Mouse (Mus musculus) forebrain, embryonic 11.5 days (tissue): Measurements from ENCODE around the gene Slc25a25. TPM values are rescaled to one million over a fixed set of nuclear protein-coding genes. Genes with fewer than 3 reads are reported as not detected.

ENCODE experiments used
- ATAC-seq: fragments of 200-750 bp; cut with Nextera tagmentation; replicated peaks from 2 replicates; pipeline ENCODE4 v1.8.0; 2017; ENCODE audit warnings: moderate TSS enrichment; ENCODE audit not compliant: low FRiP score
- DNase-seq: peaks from one replicate; pipeline ENCODE4 v3.0.0-alpha.2; 2017; ENCODE audit warnings: low spot score
- H3K27ac ChIP-seq: fragments of 300-500 bp; sonication (generic); 2 replicates; pipeline ENCODE4 v1.5.1; 2014; ENCODE audit warnings: low read depth, low read length
- H3K27me3 ChIP-seq: fragments of 300-500 bp; sonication (generic); 2 replicates; pipeline ENCODE4 v1.6.1; 2014; ENCODE audit warnings: mild to moderate bottlenecking, low read length, mixed read lengths; ENCODE audit not compliant: control insufficient read depth, insufficient read depth
- H3K36me3 ChIP-seq: fragments of 300-500 bp; sonication (generic); 2 replicates; pipeline ENCODE4 v1.6.1; 2014; ENCODE audit warnings: mild to moderate bottlenecking, low read length, moderate library complexity, mixed read lengths; ENCODE audit not compliant: control insufficient read depth, insufficient read depth
- H3K4me1 ChIP-seq: fragments of 300-500 bp; sonication (generic); replicated peaks from 2 replicates; pipeline ENCODE4 v1.6.1; 2014; ENCODE audit warnings: low read length, mixed read lengths; ENCODE audit not compliant: control insufficient read depth, insufficient read depth
- H3K4me2 ChIP-seq: fragments of 300-500 bp; sonication (generic); 2 replicates; pipeline ENCODE4 v1.6.1; 2014; ENCODE audit warnings: low read depth, mild to moderate bottlenecking, low read length, moderate library complexity, mixed read lengths; ENCODE audit not compliant: severe bottlenecking
- H3K4me3 ChIP-seq: fragments of 300-500 bp; sonication (generic); 2 replicates; pipeline ENCODE4 v1.5.1; 2014; ENCODE audit warnings: low read depth, low read length
- H3K9ac ChIP-seq: fragments of 300-500 bp; sonication (generic); 2 replicates; pipeline ENCODE4 v1.6.1; 2014; ENCODE audit warnings: low read length
- H3K9me3 ChIP-seq: fragments of 300-500 bp; sonication (generic); 2 replicates; pipeline ENCODE4 v1.6.1; 2016; ENCODE audit warnings: low read length, mixed read lengths; ENCODE audit not compliant: control insufficient read depth
- WGBS: fragments of 180-500 bp; shearing (Covaris S2); extraction: QIAGEN DNeasy Blood & Tissue Kit; methylation state at CpG from one replicate; pipeline ENCODE4 v1.1.7; 2014; 5-methylcytosine and 5-hydroxymethylcytosine counted together
- polyA plus RNA-seq: library from polyadenylated mRNA; unstranded; fragments of >200 nt; fragmentation: Nextera tagmentation; extraction: Ambion mirVana; gene quantifications from 2 replicates; pipeline ENCODE4 v1.2.1, GENCODE M21; 2014

The Slc25a25 gene
- polyA plus RNA-seq, 1 experiment from 2014 or later: 25.9 TPM

DNA sequence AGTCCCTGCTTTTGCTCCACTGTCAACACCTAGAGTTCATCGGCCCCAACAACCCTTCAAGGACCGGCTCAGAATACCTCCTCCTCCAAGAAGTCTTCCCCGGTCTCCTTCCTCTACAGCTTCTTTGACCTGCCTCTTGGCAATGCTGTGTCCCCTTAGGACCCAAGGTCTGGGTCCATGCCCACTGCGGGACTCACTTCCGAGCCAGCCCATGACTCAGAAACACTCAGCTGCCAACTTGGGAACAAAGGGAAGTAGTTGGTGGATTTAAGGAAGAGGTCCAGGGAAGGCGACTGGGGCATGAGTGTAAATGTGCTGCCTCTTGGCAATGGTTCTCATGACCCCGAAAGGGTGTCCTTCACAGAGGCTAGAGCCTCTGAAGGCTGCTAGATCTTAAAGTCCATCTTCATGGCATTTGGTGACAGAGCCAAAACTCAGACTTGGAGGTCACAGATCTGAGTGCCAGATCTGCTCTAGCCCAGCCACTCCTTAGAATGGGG is 71.2 kb downstream of the Slc25a25 start:
- H3K4me1 ChIP-seq: peaks cover 6% of the 10 kb centered on the region
- 88% methylated on average over 7 of the region's 7 CpGs for WGBS
- H3K27me3 ChIP-seq: no peaks in the 10 kb centered on the region
- DNase-seq: no peak
- H3K4me2 ChIP-seq: no peak overlapping the region
- H3K9me3 ChIP-seq: no peaks in the 10 kb centered on the region
- ATAC-seq: no peak
- no peak overlapping the region for H3K27ac ChIP-seq
- peaks cover 7% of the 10 kb centered on the region for H3K36me3 ChIP-seq
- H3K4me3 ChIP-seq: no peak overlapping the region
- no peak overlapping the region for H3K9ac ChIP-seq

DNA sequence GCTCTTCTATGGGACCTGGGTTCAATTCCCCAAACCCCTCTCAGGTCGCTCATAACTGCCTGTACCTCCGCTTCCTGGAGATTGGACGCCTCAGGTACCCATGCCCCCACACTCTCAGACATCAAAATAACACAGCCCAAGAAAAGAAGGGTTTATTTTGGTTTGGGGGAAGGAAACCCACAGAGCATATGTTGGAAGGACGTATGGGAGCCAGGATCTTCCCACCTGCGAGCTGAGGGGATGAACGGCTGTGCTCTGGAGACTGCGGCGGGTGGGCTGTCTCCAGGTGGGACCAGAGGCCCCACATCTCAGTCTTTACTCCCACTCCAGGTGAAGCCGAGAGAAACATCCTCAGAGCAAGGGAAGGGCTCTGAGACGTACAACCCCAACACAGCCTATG is 74.3 kb downstream of the Slc25a25 start:
- H3K4me1 ChIP-seq: peaks cover 4% of the 10 kb centered on the region
- no peaks in the 10 kb centered on the region for H3K27me3 ChIP-seq
- peaks cover 12% of the 10 kb centered on the region for H3K36me3 ChIP-seq
- no peaks in the 10 kb centered on the region for H3K9me3 ChIP-seq
- H3K9ac ChIP-seq: no peak overlapping the region
- no peak for DNase-seq
- 94% methylated on average over 10 of the region's 10 CpGs for WGBS
- H3K27ac ChIP-seq: no peak overlapping the region
- no peak overlapping the region for H3K4me2 ChIP-seq
- ATAC-seq: no peak
- no peak overlapping the region for H3K4me3 ChIP-seq

DNA sequence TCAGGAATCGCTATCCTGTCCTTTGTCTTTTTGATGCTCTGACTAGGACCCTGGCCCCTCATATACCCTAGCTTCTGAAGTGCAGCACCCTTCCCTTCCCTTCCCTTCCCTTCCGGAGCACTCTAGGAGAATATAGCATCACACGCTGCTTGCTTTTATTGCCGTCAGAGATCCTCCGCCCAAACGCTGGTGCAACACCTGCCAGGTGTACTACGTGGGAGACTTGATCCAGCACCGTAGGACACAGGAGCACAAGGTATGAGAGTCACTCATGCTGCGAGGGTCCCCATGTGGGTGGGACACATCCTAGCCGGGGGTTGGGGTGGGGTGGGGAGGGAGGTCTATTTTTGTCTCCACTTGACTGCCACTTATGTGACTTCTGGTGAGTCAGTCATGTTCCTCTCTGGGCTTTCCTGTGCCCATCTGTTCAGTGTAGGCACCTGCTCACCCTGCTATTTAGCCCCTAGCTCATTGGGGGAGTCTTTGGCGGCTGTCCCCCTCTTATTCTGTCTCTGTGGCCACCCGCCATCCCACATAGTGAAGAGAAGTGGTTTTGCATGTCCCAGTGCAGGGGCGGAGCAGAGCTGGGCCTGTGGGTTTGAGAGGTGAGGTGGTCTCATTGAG is 75.8 kb downstream of the Slc25a25 start:
- no peak for ATAC-seq
- WGBS: 93% methylated on average over 13 of the region's 13 CpGs
- no peaks in the 10 kb centered on the region for H3K9me3 ChIP-seq
- no peak overlapping the region for H3K9ac ChIP-seq
- H3K4me2 ChIP-seq: no peak overlapping the region
- H3K27ac ChIP-seq: no peak overlapping the region
- no peaks in the 10 kb centered on the region for H3K27me3 ChIP-seq
- no peak overlapping the region for H3K4me3 ChIP-seq
- no peaks in the 10 kb centered on the region for H3K4me1 ChIP-seq
- peaks cover 14% of the 10 kb centered on the region for H3K36me3 ChIP-seq
- DNase-seq: no peak

DNA sequence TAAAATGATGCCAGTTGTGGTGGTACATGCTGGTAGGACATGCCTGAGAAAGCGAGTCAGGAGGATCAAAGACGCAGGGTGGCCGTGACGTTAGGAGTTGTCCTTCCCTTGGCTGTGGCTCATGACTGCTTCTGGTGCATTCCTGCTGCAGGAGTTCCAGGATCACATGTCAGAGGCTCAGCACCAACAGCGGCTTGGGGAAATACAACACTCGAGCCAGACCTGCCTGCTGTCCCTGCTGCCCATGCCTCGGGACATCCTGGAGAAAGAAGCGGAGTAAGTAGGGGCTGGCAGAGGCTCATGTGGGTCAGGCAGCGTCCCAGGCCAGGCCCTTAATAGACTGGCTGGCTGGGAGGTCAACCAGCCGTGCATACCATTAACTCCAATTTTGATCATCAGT is 77.1 kb downstream of the Slc25a25 start:
- Histone ChIP-seq H3K4me3 (no peak overlapping the region), H3K9me3 (no peaks in the 10 kb centered on the region), H3K4me1 (no peaks in the 10 kb centered on the region), H3K27me3 (no peaks in the 10 kb centered on the region), H3K27ac (no peak overlapping the region), H3K36me3 (peaks cover 19% of the 10 kb centered on the region), H3K4me2 (no peak overlapping the region), H3K9ac (no peak overlapping the region)
- DNase-seq (no peak), ATAC-seq (no peak)
- 88% methylated on average over 10 of the region's 10 CpGs for WGBS

DNA sequence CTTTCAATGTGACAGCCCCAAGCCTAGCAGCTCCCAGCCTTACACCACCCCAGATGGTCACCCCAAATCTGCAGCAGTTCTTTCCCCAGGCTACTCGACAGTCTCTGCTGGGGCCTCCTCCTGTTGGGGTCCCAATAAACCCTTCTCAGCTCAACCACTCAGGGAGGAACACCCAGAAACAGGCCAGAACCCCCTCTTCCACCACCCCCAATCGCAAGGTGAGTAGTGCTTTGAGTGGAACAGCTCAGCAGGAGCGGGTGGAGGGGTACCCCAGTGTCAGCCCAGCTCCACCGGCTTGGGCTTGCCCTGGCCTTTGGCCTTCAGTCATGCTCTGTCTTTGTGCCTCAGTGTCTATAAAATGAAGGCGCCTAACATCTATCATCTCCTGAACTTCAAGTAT is 83.9 kb downstream of the Slc25a25 start:
- Histone ChIP-seq H3K4me3 (no peak overlapping the region), H3K4me1 (peaks cover 5% of the 10 kb centered on the region), H3K9me3 (no peaks in the 10 kb centered on the region), H3K27me3 (no peaks in the 10 kb centered on the region), H3K9ac (no peak overlapping the region), H3K36me3 (peaks cover 11% of the 10 kb centered on the region), H3K4me2 (no peak overlapping the region), H3K27ac (no peak overlapping the region)
- 97% methylated on average over 5 of the region's 5 CpGs for WGBS
- DNase-seq (no peak), ATAC-seq (no peak)

Other genes starting within 250 kb of the Slc25a25 start
- gene Pomt1, start 214.9 kb downstream of the Slc25a25 start, polyA plus RNA-seq: 26.3 and 33.3 TPM in 2 replicates
- 78.4 and 89.0 TPM in 2 replicates for gene Uck1, start 191.3 kb downstream of the Slc25a25 start, polyA plus RNA-seq
- gene Golga2, start 164.1 kb downstream of the Slc25a25 start, polyA plus RNA-seq: 22.4 and 22.6 TPM in 2 replicates
- 345 and 373 TPM in 2 replicates for gene Swi5, start 163.4 kb downstream of the Slc25a25 start, polyA plus RNA-seq
- gene Ciz1, start 99.1 kb downstream of the Slc25a25 start, polyA plus RNA-seq: 62.6 and 69.0 TPM in 2 replicates
- gene Dnm1, start 98.1 kb downstream of the Slc25a25 start, polyA plus RNA-seq: 12.4 and 12.8 TPM in 2 replicates
- gene 1110008P14Rik, start 69.5 kb downstream of the Slc25a25 start, polyA plus RNA-seq: 37.7 and 45.4 TPM in 2 replicates
- 0.28 TPM in 1 of 2 replicates, not detected in the other for gene Lcn2, start 63.2 kb downstream of the Slc25a25 start, polyA plus RNA-seq
- gene Ptges2, start 55.5 kb downstream of the Slc25a25 start, polyA plus RNA-seq: 28.0 and 29.4 TPM in 2 replicates
- 6.6 and 7.1 TPM in 2 replicates for gene Naif1, start 988 bp downstream of the Slc25a25 start, polyA plus RNA-seq
- gene Fam102a, start 83.9 kb upstream of the Slc25a25 start, polyA plus RNA-seq: 10.4 and 10.6 TPM in 2 replicates
- gene Dpm2, start 119.4 kb upstream of the Slc25a25 start, polyA plus RNA-seq: 98.9 and 102 TPM in 2 replicates
- 1.8 and 2.3 TPM in 2 replicates for gene Pip5kl1, start 123.4 kb upstream of the Slc25a25 start, polyA plus RNA-seq
- gene 9430097D07Rik, start 124.2 kb upstream of the Slc25a25 start, polyA plus RNA-seq: 0.35 TPM in 1 of 2 replicates, not detected in the other
- 15.4 and 16.7 TPM in 2 replicates for gene St6galnac4, start 135.7 kb upstream of the Slc25a25 start, polyA plus RNA-seq
- 4.7 and 5.1 TPM in 2 replicates for gene St6galnac6, start 148.3 kb upstream of the Slc25a25 start, polyA plus RNA-seq
- gene Ak1, start 170.3 kb upstream of the Slc25a25 start, polyA plus RNA-seq: 18.9 and 20.6 TPM in 2 replicates
- gene Eng, start 195.2 kb upstream of the Slc25a25 start, polyA plus RNA-seq: 25.5 and 25.9 TPM in 2 replicates